Mouse (Mus musculus) lung, postnatal 0 days (tissue): ENCODE measurements around the gene Mapk8ip3.

Source experiments
- CTCF ChIP-seq: IDR thresholded peaks from 2 replicates; pipeline ENCODE4 v1.5.1; 2016; ENCODE audit warnings: antibody characterized with exemption, mild to moderate bottlenecking
- EP300 ChIP-seq: IDR thresholded peaks from 2 replicates; pipeline ENCODE4 v1.6.1; 2016; ENCODE audit warnings: antibody characterized with exemption, mild to moderate bottlenecking, control low read depth

DNA sequence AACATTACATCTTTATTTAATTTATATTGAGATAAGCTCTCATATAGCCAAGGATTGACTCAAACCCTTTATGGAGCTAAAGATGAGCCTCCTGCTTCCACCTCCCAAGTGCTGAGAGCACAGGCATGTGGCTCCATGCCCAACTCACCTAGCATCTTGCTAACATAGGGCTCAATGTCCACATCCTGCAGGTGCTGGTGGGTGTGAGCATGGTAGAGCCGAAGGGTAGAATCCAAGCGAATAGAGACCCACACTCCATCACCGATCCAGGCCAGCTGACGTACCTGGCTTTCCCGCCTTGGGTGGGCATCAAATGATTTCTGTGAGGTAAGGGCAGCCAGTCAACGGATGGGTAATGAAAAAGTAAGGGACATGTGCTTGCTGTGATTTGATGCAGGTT is 36.8 kb downstream of the Mapk8ip3 start:
- TF ChIP-seq CTCF (no peak), EP300 (no peak)
